Mouse (Mus musculus) embryo, embryonic 9.5 days (tissue): Measurements from ENCODE around the gene Gm6676.
"Not testable (repeated sequence)": the region's sequence is repeated elsewhere in the genome, so short reads cannot be mapped to it uniquely, and the experiment has no call there.

Experiments
- DNase-seq: peaks from one replicate; pipeline ENCODE4 v3.0.0-alpha.2; 2017; ENCODE audit errors: extremely low spot score

Gene Gm6676

DNA sequence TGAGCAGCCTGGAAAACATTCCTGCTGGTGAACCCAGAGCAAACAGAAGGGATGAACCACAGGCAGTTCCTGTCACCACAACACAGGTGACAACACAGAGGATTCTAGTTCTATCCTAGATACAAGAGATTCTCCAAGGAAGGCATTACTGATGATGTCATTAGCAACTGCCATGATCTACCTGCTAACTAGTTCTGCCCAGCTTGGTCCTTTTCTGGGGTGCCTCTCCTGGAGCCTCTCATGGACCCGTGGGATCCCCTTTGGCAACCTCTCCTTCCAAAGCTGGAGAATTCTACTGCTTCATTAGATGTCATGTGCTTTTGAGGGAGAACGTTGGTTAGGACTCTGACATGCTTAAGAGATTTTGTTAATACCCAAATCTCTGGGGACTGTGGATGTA lies at the start of gene Gm6676:
Gm6676 (minus strand) TSS at position 101 of the 400 bp plus-strand sequence.
- DNase-seq = not testable (repeated sequence)

GRCm38 (mm10) chr14:7174483-7174971 lies 49.3 kb upstream of the Gm6676 start, which contains the start of gene Gm3512:
TSS of gene Gm3512 (minus strand) at chr14:7174533.
- not testable (repeated sequence) for DNase-seq

DNA sequence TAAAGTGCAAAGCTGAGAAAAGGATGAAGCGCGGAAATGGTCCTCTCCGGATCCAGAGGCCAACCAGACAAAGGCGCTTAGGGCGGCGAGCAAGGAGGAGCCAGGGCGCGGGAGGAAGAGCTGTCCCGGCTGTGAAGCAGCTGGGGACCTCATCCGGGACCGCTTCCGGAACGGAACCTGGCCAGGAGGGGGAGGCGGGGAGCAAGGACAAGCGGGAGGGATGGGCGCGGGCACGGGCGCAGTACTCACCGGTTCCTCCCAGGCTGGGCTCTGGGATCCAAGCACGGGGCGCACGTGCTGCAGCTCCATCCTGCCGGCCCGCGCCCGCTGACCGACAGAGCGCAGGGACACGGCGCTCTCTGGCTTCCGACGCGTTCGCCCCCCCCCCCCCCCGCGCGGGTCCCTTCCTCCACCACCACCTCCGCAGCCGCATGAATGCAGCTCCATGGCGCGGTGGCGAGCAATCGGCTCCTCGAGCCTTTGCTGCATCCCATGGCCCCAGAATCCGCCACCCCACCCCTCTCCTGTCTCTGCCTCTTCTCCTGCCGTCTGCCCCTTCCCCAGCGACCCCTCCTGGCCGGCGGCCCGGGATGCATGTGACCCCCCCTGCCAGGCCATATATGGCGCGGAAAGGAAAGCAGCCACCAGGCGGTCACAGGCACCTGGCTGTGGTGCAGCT lies 19.9 kb downstream of the Gm6676 start:
- DNase-seq = peak; percentile 62

GRCm38 (mm10) chr14:7100521-7100920 lies 24.7 kb downstream of the Gm6676 start, which contains the start of gene Gm3696:
TSS of gene Gm3696 (minus strand) at chr14:7100621.
- not testable (repeated sequence) for DNase-seq
